Mouse (Mus musculus) heart, postnatal 4 days (tissue): ENCODE results near the gene Pank4. TPM values are rescaled to one million over a fixed set of nuclear protein-coding genes. Genes with fewer than 3 reads are reported as not detected.

Experiments used
- DNase-seq: peaks from one replicate; pipeline ENCODE4 v3.0.0; 2021
- total RNA-seq, 2 experiments: library from RNA; stranded (reverse); gene quantifications; 2 replicates each; pipeline ENCODE4 v1.2.3; 2021

The Pank4 gene
- 10 to 100 TPM; 34.9 to 37.5 TPM for total RNA-seq

GRCm38 (mm10) chr4:154963901-154964580 lies at the start of gene Pank4:
Pank4 (plus strand) TSS chr4:154964123.
- peak; percentile 91 for DNase-seq

DNA sequence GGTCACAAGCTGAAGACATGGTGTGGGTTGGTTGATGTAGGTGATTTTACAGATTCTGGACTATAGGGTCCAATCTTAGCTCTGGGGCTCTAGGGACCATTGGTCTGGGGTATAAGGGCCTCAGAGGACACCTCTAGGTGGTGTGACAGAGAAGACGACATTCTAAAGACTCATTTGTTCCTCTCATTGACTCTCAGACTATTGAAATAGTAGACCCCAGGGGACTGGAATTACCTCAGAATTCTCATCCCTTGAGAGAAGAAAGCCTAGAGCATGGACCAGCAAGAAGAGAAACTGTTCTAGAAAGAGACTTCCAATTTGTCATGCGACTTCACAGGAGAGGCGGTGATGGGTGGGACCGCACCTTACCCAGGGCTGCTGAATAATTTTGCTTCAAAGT lies 49.7 kb upstream of the Pank4 start:
- DNase-seq = no peak

- DNase-seq = no peak
These were observed 49.2 kb upstream of the Pank4 start for GRCm38 (mm10) chr4:154914707-154915106.

DNA sequence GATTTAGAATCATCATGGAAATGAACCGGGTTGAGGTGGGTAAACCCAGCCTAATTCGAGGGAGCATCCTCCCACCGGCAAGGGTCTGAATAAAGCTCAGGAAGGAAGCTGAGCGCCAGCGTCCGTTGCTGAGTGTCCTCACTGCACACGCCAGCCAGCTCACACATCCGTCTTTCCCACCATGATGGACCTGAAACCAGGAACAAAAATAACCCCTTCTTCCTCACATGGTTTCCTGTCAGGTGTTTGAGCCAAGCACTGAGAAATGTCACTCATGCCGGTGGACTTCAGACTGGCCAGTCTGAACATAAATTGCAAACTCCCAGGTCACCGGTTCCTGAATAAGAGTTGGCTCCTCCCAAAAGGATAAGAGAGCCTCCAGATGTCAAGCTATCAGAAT lies 48.6 kb upstream of the Pank4 start:
- no peak for DNase-seq

GRCm38 (mm10) chr4:154916662-154917061 lies 47.3 kb upstream of the Pank4 start:
- no peak for DNase-seq

- no peak for DNase-seq
These were observed 41.6 kb upstream of the Pank4 start for GRCm38 (mm10) chr4:154922291-154922690.

GRCm38 (mm10) chr4:154922931-154923330 lies 41.0 kb upstream of the Pank4 start:
- DNase-seq = no peak

DNA sequence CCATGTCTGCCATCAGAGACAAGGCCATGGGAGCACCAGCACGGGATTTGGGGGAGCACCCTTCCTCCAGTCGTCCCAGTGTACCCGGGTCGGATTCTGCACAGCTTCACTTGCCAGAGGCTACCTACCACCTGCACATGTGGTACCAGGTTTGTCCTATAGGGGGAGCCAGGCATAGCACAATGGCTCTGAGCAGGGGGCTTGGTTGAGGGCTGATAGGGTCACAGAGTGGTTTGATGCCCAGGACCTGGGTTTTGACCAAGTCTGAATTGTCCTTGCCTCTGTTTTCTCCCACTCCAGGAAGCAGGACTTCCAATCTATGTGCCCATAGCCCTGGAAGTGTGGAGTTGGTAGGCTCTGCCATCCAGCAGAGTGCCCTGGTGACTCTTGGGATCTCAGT lies 38.5 kb upstream of the Pank4 start:
- no peak for DNase-seq

GRCm38 (mm10) chr4:154926969-154927898 lies 36.7 kb upstream of the Pank4 start:
- DNase-seq = no peak

- DNase-seq = peak; percentile 40
These were observed 36.0 kb upstream of the Pank4 start for GRCm38 (mm10) chr4:154927899-154928337.

GRCm38 (mm10) chr4:154928395-154929087 lies 35.4 kb upstream of the Pank4 start, which contains the start of gene Tnfrsf14:
Tnfrsf14 (minus strand) TSS chr4:154928563.
- no peak for DNase-seq

GRCm38 (mm10) chr4:154929088-154929660 lies 34.7 kb upstream of the Pank4 start:
- no peak for DNase-seq

DNA sequence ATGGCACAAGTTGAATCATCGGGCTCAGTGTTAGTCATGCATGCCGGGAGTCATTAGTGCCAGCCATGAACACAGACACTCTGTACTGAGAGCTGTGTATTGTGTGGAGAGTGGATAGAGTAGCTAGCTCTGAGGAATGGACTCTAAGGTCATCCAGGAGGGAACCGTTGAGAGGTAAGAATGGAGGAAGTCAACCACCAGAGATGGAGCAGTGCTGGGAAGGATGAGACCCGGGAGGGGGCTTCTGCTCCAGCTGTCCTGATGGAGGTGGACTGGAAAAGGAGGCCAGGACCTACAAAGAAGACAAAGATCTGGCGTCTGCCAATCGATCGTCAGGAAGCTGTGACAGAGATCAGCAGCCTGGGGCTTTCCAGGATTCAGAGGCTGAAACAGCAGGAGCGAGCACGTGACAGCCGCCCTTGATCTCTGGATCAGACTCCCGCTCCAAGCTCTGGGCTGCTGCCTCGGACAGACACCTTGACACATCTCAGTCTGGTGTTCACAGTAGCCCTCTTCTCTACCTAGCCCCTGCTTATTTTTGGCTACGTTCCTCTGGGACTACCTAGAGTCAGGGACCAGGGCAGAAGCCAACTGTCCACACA lies 30.5 kb upstream of the Pank4 start:
- no peak for DNase-seq

DNA sequence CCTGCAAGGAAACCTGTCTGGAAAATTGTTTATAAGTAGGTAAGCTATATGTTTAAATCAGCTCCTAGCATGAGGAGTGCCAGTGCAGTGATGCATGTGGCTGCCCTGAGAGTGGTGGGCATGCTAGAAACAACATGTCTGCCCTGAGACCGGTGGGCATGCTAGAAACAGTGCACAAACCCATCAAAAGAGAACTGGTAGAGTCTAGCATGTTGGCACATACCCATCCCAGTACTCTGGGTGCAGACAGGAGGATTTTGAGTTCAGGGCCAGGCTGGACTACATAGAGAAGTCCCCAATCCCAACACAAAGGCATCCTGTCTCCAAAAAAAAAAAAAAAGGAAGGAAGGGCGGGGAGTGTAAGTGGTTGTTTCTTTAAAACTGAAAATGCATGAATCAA lies 29.1 kb upstream of the Pank4 start:
- DNase-seq = no peak

DNA sequence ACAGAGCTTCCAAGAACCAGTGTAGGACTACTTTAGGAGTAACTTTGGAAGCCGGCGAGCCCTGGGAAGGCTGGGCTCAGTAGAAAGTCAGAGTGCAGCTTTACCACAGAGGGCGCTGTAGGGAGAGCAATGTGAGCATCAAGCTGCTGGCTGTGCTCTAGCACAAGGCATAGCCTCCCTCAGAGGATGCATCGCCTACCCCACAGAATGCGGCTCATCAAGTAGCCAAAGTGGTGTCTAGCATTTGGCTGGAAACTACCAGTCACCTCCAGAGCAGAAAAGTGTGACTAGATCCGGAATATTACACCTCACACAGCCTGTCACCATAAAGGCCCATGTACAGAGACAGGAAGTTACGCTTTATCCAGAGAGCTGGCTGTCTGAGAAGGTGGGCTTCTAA lies 28.1 kb upstream of the Pank4 start:
- DNase-seq = no peak

GRCm38 (mm10) chr4:154936542-154937255 lies 27.2 kb upstream of the Pank4 start:
- DNase-seq = no peak

GRCm38 (mm10) chr4:154937746-154938145 lies 26.2 kb upstream of the Pank4 start:
- no peak for DNase-seq

DNA sequence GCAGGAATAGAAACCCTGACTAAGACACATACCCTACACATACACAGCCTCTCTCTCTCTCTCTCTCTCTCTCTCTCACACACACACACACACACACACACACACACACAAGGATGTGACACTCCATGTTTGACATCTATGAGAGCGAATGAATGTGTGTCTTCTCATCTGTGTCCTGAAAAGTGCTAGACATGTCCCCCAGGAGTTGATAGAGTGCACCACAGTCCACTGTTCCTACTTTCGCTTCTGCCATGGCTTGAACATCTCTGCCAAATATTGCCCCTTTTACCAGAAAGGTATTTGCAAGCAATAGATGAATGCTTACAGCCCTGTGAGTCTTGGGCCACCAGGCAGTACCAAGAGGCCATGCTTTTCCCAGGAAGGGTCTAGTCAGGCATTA lies 23.8 kb upstream of the Pank4 start:
- no peak for DNase-seq

DNA sequence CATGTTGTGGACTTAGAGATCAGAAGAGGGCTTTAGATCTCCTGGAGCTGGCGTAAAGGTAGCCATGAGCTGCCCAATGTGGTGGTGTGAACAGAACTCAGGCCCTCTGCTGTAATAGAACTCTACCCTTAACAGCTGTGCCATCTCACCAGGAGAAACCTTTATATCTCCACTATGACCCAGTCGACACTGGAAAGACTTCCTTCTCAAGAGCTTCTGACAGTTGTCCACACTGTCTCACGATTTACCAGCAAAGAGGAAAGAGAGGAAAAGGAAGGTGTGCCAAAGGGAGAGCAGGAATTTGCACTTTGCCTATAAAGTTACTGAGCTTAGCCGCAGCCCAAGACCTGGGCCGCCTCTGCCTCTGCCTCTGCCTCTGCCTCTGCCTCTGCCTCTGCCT lies 22.1 kb upstream of the Pank4 start:
- DNase-seq = no peak

GRCm38 (mm10) chr4:154942632-154943322 lies 21.1 kb upstream of the Pank4 start:
- DNase-seq = no peak
